Mouse (Mus musculus) bone marrow macrophage, adult 2 months (primary cell): Measurements from ENCODE around the gene Lekr1.

Source experiments
- CTCF ChIP-seq: IDR thresholded peaks from 2 replicates; pipeline ENCODE4 v1.5.1; 2012; ENCODE audit warnings: low read depth, mild to moderate bottlenecking, low read length, moderate library complexity
- POLR2A ChIP-seq: IDR thresholded peaks from 2 replicates; pipeline ENCODE4 v1.6.1; 2012; ENCODE audit warnings: mild to moderate bottlenecking, low read depth, low read length, borderline replicate concordance

DNA sequence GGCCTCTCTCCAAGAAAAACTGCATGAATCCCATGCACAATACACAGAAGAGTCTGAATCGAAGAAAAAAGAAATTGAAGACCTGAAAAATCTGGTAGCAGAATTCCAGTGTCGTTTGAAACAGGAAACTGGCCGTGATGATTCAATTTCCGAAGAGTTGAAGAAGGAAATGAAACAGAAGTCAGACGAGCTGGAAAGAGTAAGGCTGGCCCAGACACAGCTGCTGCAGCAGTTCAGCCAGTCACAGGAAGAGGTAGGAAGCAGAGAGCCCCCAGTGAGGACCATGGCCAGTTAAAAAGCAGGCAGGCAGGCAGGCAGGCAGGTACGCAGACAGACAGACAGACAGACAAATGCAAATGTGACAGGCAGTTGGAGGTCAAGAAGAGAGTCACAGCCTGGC lies 153.8 kb downstream of the Lekr1 start:
- no peak for TF ChIP-seq CTCF
- TF ChIP-seq POLR2A, result no peak
